Mouse (Mus musculus) granulocyte monocyte progenitor cell, adult 5-6 weeks (primary cell): Measurements from ENCODE around the gene Cxcl9. TPM values are rescaled to one million over a fixed set of nuclear protein-coding genes. Genes with fewer than 3 reads are reported as not detected.
"Not testable (repeated sequence)": the region's sequence is repeated elsewhere in the genome, so short reads cannot be mapped to it uniquely, and the experiment has no call there.

Source experiments
- ATAC-seq: replicated peaks from 2 replicates; pipeline ENCODE4 v1.8.0; 2016; ENCODE audit warnings: mild to moderate bottlenecking, moderate TSS enrichment, inconsistent platforms; ENCODE audit not compliant: poor library complexity, severe bottlenecking
- total RNA-seq, 2 experiments: library from RNA; stranded (forward) in 1 of 2; stranded (reverse) in 1 of 2; fragments of 200-712, 200-1000 nt in 1 of 2; fragments of >200 nt in 1 of 2; fragmentation: Nextera tagmentation in 1 of 2; gene quantifications; 2 replicates each; pipeline ENCODE4 v1.2.3; 2014 to 2017

Cxcl9 gene
- total RNA-seq (2014; fragmentation: Nextera tagmentation), result not detected in 2 replicates
- total RNA-seq (2017), result 0.22 and 0.52 TPM in 2 replicates

DNA sequence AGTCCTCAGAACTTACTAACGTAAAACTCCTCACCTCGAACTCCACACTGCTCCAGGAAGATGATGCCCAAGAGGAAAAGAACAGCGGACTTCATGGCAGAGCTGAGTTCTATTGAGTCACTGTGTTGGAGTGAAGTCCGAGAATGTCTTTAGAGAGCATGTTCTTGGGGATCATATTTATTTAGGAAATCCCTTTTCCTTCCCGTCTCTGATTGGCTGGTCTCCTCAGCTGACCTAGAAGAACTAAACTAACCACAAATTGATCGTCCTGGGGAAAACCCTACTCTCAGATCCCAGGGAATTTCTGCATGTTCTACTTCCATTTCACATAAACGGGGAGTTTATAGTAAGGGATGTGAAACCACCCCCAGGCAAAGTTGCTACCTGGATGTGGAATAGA lies at the start of gene Cxcl9:
Gene Cxcl9, minus strand, starts transcription at position 151 of the 400 bp plus-strand sequence.
- ATAC-seq, result no peak

DNA sequence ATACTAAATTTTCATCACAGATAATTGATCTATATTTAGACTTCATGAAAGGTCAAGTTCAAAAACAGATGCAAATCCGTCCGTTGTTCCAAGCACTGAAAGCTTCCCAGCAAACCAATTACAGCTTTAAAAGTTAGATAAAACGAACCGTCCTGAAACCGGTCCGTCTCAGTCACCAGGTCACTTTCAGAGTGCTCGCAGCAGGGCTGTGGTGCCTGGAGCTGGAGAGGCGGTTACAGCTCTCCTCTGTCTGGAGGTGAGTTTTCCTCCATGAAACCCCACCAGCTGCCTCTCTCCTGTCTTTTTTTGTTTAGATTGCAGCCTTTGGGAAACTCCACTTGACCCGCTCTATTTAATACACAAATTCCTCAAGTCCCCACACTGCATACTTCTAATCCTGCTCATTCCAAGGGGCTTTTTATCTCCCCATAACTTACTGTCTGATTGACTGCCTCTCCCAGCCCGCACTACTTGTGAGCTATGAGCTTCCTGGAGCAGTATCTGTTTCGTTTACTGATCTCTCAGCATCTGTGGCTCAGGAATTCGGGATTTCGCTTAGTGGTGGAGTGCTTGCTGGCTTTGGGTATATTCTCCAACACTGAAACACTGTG lies 49.0 kb upstream of the Cxcl9 start:
- ATAC-seq, result no peak

DNA sequence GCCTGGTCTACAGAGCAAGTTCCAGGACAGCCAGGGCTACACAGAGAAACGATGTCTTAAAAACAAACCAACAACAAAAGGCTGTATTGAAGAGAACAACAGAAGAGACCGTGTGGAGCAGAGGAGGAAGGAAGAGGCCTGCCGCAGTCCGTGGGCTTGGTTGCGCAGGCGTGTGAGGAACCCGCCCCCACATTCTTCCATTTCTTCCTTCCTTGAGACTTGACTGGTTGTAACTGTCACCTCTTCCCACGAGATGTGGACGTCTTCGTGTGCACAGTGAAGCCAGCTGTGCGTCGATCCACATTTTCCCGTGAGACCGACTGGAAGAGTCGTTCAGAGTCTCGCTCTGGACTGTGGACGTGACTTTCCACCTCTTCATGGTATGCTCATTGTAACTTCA lies 47.5 kb upstream of the Cxcl9 start:
- ATAC-seq, result peak; percentile 86

- peak; percentile 70 for ATAC-seq
These were observed 46.9 kb upstream of the Cxcl9 start for GRCm38 (mm10) chr5:92374721-92375142.

GRCm38 (mm10) chr5:92372605-92373004 lies 44.7 kb upstream of the Cxcl9 start:
- no peak for ATAC-seq

- ATAC-seq, result no peak
These were observed 43.6 kb upstream of the Cxcl9 start for GRCm38 (mm10) chr5:92371361-92371976.

DNA sequence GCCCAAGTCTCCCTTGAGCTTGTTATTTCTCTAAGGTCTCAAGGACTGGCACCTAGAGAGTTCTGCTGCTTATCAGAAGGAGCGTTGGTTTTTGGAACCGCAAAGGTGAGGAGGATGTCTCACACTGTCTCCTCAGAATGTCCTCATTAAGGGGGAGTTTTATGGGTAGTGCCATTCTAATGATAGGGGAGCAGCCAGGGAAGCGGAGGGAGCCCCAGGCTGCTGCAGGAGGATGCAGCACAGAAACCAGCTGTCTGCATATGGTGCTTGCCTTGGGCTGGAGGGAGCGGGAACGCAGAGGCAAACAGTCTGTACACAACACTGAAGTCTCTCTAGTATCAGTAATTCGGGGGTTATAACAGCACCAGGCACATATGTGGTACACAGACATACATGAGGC lies 43.0 kb upstream of the Cxcl9 start:
- no peak for ATAC-seq

DNA sequence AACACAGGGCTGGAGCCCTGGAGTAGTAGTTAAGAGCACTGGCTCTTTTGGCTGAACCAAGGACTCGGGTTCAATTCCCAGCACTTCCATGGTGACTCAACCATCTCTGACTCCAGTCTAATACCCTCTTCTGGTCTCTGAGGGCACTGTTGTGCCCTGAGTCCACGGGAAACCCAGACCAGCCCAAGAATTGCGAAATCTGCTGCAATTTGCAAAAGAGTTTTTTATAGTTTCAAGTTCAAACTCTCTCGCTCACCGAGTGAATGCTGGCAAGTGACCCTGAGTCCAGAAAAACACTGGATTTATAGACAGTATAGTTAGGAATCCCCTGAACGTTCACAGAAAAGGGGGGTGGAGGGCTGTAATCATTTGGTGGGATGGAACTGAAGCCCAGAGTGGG lies 42.5 kb upstream of the Cxcl9 start:
- no peak for ATAC-seq

DNA sequence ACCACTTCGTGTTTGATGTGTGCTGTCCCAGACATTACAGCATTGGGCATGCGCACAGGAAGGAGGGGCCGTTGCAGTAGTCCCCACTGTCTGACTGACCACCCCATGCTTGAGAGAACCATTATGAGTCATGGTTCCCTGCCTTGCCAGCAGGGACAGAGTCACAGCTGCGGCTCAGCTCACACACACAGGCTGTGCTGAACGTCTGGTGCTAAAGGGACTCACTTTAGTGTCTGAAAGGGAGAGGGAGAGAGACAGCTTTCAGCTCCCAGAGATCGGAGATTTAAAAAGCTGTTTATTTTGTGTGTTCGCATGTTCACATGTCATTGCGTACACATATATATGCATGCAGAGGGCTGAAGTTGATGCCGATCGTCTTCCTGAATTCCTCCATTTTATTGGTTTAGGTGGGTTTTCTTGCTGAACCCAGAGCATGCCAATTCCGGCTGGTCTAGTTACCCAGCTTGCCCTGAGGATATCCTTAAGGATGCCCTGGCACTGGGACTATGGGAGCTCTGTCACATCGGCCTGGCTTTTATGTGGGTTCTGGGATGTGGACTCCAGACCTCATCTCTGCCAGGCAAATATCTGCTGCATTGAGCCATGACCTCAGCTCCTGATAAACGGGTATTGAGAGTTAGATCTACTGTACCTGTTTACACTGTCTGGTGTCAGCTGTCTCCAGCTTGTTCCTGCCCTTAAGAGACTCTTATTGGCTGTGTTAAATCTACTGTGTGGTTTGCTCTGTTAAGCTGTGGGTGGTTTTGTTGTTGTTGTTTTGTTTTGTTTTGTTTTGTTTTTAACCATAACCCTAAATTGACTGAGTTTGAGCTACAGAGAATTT lies 41.5 kb upstream of the Cxcl9 start:
- peak; percentile 74 for ATAC-seq

DNA sequence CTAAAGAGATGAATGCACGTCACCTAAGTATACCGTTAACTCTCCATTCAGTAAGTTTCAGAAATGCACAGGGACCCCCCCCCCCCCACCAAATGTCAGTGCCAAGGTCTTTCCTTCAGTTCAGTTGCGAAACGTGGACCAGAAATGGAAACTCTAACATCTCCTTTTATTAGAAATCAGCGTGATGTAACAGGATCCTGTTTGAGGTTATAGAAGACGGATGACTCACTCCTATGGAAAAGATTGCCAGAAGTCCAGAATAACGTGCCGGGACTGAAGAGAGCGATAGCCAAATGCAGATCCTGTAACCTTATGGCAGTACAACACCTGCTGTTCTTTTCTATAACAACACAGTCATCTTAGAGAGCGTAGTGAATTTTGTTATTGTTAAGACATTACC lies 40.5 kb upstream of the Cxcl9 start:
- peak; percentile 76 for ATAC-seq

GRCm38 (mm10) chr5:92366565-92366964 lies 38.7 kb upstream of the Cxcl9 start:
- no peak for ATAC-seq

DNA sequence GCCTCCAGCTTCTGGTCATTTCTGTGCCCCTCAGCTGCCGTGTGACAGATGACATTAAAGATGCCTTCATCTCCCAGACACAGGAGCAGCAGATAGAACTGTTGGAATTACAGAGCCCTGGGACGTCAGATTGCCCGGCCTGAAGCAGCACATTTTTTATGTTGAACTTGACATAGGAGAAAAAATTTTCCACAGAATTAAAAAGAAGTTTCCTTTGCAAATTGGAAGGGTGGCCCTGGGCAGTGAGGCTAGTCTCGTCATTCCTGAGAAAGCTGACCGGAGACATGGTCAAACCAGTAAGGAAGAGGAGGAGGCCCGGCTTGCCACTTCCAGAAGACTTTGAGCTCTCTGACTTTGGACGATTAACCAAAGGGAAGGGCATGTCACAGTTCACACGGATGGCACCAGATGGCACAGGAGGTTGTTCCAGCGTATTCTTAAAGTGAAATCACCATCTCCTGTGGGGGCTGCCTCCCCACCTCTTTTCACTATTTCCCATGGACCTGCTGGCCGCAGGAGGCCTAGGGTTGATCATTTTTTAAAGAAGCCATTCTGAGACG lies 37.3 kb upstream of the Cxcl9 start:
- no peak for ATAC-seq

- ATAC-seq, result no peak
These were observed 36.1 kb upstream of the Cxcl9 start for GRCm38 (mm10) chr5:92364011-92364410.

GRCm38 (mm10) chr5:92363179-92363578 lies 35.3 kb upstream of the Cxcl9 start:
- ATAC-seq, result no peak

GRCm38 (mm10) chr5:92358767-92359455 lies 31.0 kb upstream of the Cxcl9 start:
- no peak for ATAC-seq

DNA sequence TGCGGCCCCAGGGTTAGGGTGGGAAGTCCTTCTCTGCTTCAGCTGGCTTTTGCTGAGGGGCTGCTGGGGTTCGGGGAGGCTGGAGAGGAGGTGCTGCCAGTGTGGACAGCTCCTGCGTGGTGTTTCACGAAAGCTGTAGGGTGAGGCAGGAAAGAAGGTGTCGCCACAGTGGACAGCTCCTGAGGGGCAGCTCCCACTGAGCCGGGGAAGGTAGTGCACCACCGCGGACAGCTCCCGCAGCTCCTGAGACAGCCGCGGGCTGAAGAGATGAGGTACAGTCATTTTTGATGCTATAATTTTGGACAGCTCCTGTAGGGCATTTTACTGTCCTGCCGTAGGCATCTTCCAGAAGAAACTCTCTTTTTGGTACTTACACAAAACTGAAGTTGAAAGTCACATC lies 30.2 kb upstream of the Cxcl9 start:
- ATAC-seq, result peak; percentile 75

- peak; percentile 75 for ATAC-seq
These were observed 25.6 kb upstream of the Cxcl9 start for GRCm38 (mm10) chr5:92353517-92353916.

DNA sequence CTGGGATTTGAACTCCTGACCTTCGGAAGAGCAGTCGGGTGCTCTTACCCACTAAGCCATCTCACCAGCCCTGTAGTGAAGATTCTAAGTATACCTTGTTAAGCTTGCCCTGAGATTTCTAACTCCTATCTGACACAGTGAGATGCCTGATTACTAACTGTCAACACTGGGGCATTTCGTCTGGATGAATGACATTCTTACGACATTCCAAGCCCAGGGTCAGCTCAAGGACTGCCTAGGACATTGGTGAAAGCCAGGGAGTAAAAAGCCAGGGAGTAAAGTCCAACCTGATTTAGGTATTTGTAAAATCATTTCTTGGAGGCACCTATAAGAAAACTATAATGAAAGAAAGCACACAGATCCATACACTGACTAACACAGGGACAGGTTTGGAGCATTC lies 24.8 kb upstream of the Cxcl9 start:
- not testable (repeated sequence) for ATAC-seq

GRCm38 (mm10) chr5:92349731-92350130 lies 21.9 kb upstream of the Cxcl9 start:
- ATAC-seq, result no peak

GRCm38 (mm10) chr5:92348794-92349413 lies 21.0 kb upstream of the Cxcl9 start, which contains the start of gene Cxcl10:
Cxcl10 (minus strand) TSS chr5:92348889.
- peak; percentile 69 for ATAC-seq
